Mouse (Mus musculus): ENCODE results near the gene Cacng7. TPM values are rescaled to one million over a fixed set of nuclear protein-coding genes. Genes with fewer than 3 reads are reported as not detected.

Gene Cacng7
- polyA plus RNA-seq, 1 experiment from 2014 or later = 1.2 TPM

GRCm38 (mm10) chr7:3303789-3304188 is 29.0 kb upstream of the Cacng7 start:
- Histone ChIP-seq H3K4me1 (ENCODE audit: insufficient read depth) (no peaks in the 10 kb centered on the region; the same call in 1 of the 2 replicates), H3K36me3 (ENCODE audit: insufficient read depth) (peaks cover 14% of the 10 kb centered on the region), H3K4me2 (peak overlapping the region; percentile 62), H3K27me3 (ENCODE audit: insufficient read depth, low read length) (peaks cover 31% of the 10 kb centered on the region), H3K4me3 (ENCODE audit: low read depth, low read length) (peak overlapping the region; percentile 32), H3K27ac (ENCODE audit: low read depth) (no peak overlapping the region), H3K9me3 (ENCODE audit: low read depth, low read length) (no peaks in the 10 kb centered on the region), H3K9ac (no peak overlapping the region)
- WGBS = 4% methylated on average over 12 of the region's 12 CpGs
- TF ChIP-seq CTCF (IDR thresholded peaks at IDR 0.05; ENCODE audit: low read depth) = no peak
- ATAC-seq (ENCODE audit: insufficient read depth) (peak; percentile 6; the same call in 1 of the 2 replicates), DNase-seq (no peak)

DNA sequence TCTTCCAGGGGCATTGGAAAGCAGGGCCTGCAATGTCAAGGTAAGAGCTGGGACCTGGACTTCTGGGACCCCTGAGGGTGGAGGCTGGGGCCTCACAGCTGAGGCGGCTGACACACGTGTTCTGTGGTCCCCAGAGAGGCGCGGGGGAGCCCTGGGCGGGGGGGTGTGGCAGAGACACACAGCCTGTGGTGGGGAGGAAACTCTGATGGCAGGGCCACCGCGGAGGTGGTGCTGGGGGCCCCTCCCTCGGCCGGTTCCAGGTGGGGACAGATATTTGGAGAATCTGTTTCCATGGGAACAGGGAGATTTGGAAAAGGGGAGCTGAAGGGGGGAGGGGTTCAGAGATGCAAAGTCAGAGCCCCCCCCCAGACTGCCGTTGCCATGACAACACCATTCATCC is 28.5 kb upstream of the Cacng7 start:
- DNase-seq (no peak), ATAC-seq (ENCODE audit: insufficient read depth) (no peak)
- WGBS = 8% methylated on average over 10 of the region's 10 CpGs
- Histone ChIP-seq H3K9me3 (ENCODE audit: low read depth, low read length) (no peaks in the 10 kb centered on the region), H3K27me3 (ENCODE audit: insufficient read depth, low read length) (peaks cover 31% of the 10 kb centered on the region), H3K4me1 (ENCODE audit: insufficient read depth) (no peaks in the 10 kb centered on the region; the same call in 1 of the 2 replicates), H3K9ac (no peak overlapping the region), H3K4me2 (no peak overlapping the region; the same call in 1 of the 2 replicates), H3K4me3 (ENCODE audit: low read depth, low read length) (no peak overlapping the region), H3K27ac (ENCODE audit: low read depth) (no peak overlapping the region), H3K36me3 (ENCODE audit: insufficient read depth) (peaks cover 9% of the 10 kb centered on the region)
- TF ChIP-seq CTCF (IDR thresholded peaks at IDR 0.05; ENCODE audit: low read depth) = no peak

DNA sequence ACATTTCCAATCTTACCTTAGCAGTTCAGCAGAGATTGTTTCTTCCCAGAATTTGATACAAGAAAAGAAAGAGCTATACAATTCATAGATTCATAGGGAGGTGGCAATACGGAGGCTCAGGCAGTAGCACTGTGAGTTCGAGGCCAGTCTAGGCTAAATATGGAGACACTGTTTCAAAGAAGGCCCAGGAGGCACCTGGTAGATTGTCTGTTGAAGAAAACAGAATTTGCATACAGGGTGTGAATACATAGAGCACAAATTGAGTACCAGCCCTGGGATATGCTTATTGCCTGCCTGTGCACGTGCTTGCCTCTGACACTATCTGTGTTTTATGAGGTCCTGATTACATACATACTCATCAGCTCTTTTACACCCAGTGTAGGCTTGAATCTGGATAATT is 26.4 kb upstream of the Cacng7 start:
- Histone ChIP-seq H3K9me3 (ENCODE audit: low read depth, low read length) (no peaks in the 10 kb centered on the region), H3K27me3 (ENCODE audit: insufficient read depth, low read length) (peaks cover 31% of the 10 kb centered on the region), H3K9ac (no peak overlapping the region), H3K36me3 (ENCODE audit: insufficient read depth) (no peaks in the 10 kb centered on the region), H3K27ac (ENCODE audit: low read depth) (no peak overlapping the region), H3K4me2 (no peak overlapping the region), H3K4me1 (ENCODE audit: insufficient read depth) (no peaks in the 10 kb centered on the region; the same call in 1 of the 2 replicates), H3K4me3 (ENCODE audit: low read depth, low read length) (no peak overlapping the region)
- ATAC-seq (ENCODE audit: insufficient read depth) (no peak), DNase-seq (no peak)
- TF ChIP-seq CTCF (IDR thresholded peaks at IDR 0.05; ENCODE audit: low read depth) = no peak
- WGBS = 72% methylated on average over 3 of the region's 3 CpGs

GRCm38 (mm10) chr7:3308646-3309045 is 24.1 kb upstream of the Cacng7 start:
- Histone ChIP-seq H3K9ac (no peak overlapping the region), H3K27me3 (ENCODE audit: insufficient read depth, low read length) (peaks cover 20% of the 10 kb centered on the region), H3K9me3 (ENCODE audit: low read depth, low read length) (no peaks in the 10 kb centered on the region), H3K4me2 (no peak overlapping the region), H3K4me3 (ENCODE audit: low read depth, low read length) (no peak overlapping the region), H3K36me3 (ENCODE audit: insufficient read depth) (no peaks in the 10 kb centered on the region), H3K27ac (ENCODE audit: low read depth) (no peak overlapping the region), H3K4me1 (ENCODE audit: insufficient read depth) (no peaks in the 10 kb centered on the region)
- ATAC-seq (ENCODE audit: insufficient read depth) (no peak), DNase-seq (no peak)
- TF ChIP-seq CTCF (IDR thresholded peaks at IDR 0.05; ENCODE audit: low read depth) = no peak
- 64% methylated on average over 4 of the region's 4 CpGs for WGBS

- peaks cover 9% of the 10 kb centered on the region; the same call in 1 of the 2 replicates for H3K27me3 ChIP-seq (ENCODE audit: insufficient read depth, low read length)
These were observed 22.5 kb upstream of the Cacng7 start for GRCm38 (mm10) chr7:3310233-3310632.

GRCm38 (mm10) chr7:3313571-3313970 is 19.2 kb upstream of the Cacng7 start:
- WGBS = 76% methylated on average over 8 of the region's 8 CpGs
- ATAC-seq (ENCODE audit: insufficient read depth) = no peak
- no peak overlapping the region for H3K9ac ChIP-seq
- no peak for DNase-seq
- H3K9me3 ChIP-seq (ENCODE audit: low read depth, low read length) = no peaks in the 10 kb centered on the region
- TF ChIP-seq CTCF (IDR thresholded peaks at IDR 0.05; ENCODE audit: low read depth) = no peak
- H3K4me3 ChIP-seq (ENCODE audit: low read depth, low read length) = no peak overlapping the region
- H3K36me3 ChIP-seq (ENCODE audit: insufficient read depth) = no peaks in the 10 kb centered on the region
- no peaks in the 10 kb centered on the region for H3K4me1 ChIP-seq (ENCODE audit: insufficient read depth)
- no peak overlapping the region for H3K4me2 ChIP-seq
- no peaks in the 10 kb centered on the region for H3K27me3 ChIP-seq (ENCODE audit: insufficient read depth, low read length)
- H3K27ac ChIP-seq (ENCODE audit: low read depth) = no peak overlapping the region

More at GRCm38 (mm10) chr7:3310233-3310632, 22.5 kb upstream of the Cacng7 start:
- 93% methylated on average over 7 of the region's 7 CpGs for WGBS
- H3K27ac ChIP-seq (ENCODE audit: low read depth) = no peak overlapping the region
- no peaks in the 10 kb centered on the region for H3K36me3 ChIP-seq (ENCODE audit: insufficient read depth)
- H3K9me3 ChIP-seq (ENCODE audit: low read depth, low read length) = no peaks in the 10 kb centered on the region
- no peak overlapping the region for H3K4me2 ChIP-seq
- H3K9ac ChIP-seq = no peak overlapping the region
- TF ChIP-seq CTCF (IDR thresholded peaks at IDR 0.05; ENCODE audit: low read depth) = 0 out of 2 replicates have a peak, but pooled peaks have one; percentile 13
- H3K4me3 ChIP-seq (ENCODE audit: low read depth, low read length) = no peak overlapping the region
- no peaks in the 10 kb centered on the region for H3K4me1 ChIP-seq (ENCODE audit: insufficient read depth)
- ATAC-seq (ENCODE audit: insufficient read depth) (no peak), DNase-seq (no peak)

- Histone ChIP-seq H3K4me3 (ENCODE audit: low read depth, low read length) (no peak overlapping the region), H3K4me2 (no peak overlapping the region), H3K9me3 (ENCODE audit: low read depth, low read length) (no peaks in the 10 kb centered on the region), H3K9ac (no peak overlapping the region), H3K27me3 (ENCODE audit: insufficient read depth, low read length) (no peaks in the 10 kb centered on the region), H3K4me1 (ENCODE audit: insufficient read depth) (no peaks in the 10 kb centered on the region), H3K27ac (ENCODE audit: low read depth) (no peak overlapping the region), H3K36me3 (ENCODE audit: insufficient read depth) (no peaks in the 10 kb centered on the region)
- no peak for ATAC-seq (ENCODE audit: insufficient read depth)
- no peak for TF ChIP-seq CTCF (IDR thresholded peaks at IDR 0.05; ENCODE audit: low read depth)
- WGBS = 65% methylated on average over 5 of the region's 5 CpGs
- no peak for DNase-seq
These were observed 18.6 kb upstream of the Cacng7 start for GRCm38 (mm10) chr7:3314121-3314520.

- TF ChIP-seq CTCF (IDR thresholded peaks at IDR 0.05; ENCODE audit: low read depth) = no peak
- Histone ChIP-seq H3K36me3 (ENCODE audit: insufficient read depth) (no peaks in the 10 kb centered on the region), H3K9me3 (ENCODE audit: low read depth, low read length) (no peaks in the 10 kb centered on the region), H3K4me1 (ENCODE audit: insufficient read depth) (no peaks in the 10 kb centered on the region), H3K9ac (no peak overlapping the region), H3K27ac (ENCODE audit: low read depth) (no peak overlapping the region), H3K27me3 (ENCODE audit: insufficient read depth, low read length) (no peaks in the 10 kb centered on the region), H3K4me3 (ENCODE audit: low read depth, low read length) (no peak overlapping the region), H3K4me2 (no peak overlapping the region)
- ATAC-seq (ENCODE audit: insufficient read depth) (no peak), DNase-seq (no peak)
- 33% methylated on average over 4 of the region's 4 CpGs for whole genome bisulfite sequencing
These were observed 15.1 kb upstream of the Cacng7 start for GRCm38 (mm10) chr7:3317704-3318103.
